Mouse (Mus musculus) small intestine, adult 2 months (tissue): ENCODE data around the gene Arhgef33.

Experiments used
- CTCF ChIP-seq: fragments of 200-500 bp; IDR thresholded peaks from 2 replicates; pipeline ENCODE4 v1.5.1; 2012; ENCODE audit warnings: low read depth, mild to moderate bottlenecking, control low read depth, inconsistent platforms, low read length, moderate library complexity, mixed read lengths; ENCODE audit not compliant: insufficient replicate concordance, insufficient read length; ENCODE audit errors: extremely low read depth
- POLR2A ChIP-seq: fragments of 200-500 bp; IDR thresholded peaks from 2 replicates; pipeline ENCODE4 v1.6.1; 2012; ENCODE audit warnings: low read depth, mild to moderate bottlenecking, control low read depth, inconsistent platforms, low read length, moderate library complexity

- TF ChIP-seq POLR2A (no peak), CTCF (no peak)
Measured at GRCm38 (mm10) chr17:80368606-80369005, 61.4 kb downstream of the Arhgef33 start.
